In the genomic region with DNA sequence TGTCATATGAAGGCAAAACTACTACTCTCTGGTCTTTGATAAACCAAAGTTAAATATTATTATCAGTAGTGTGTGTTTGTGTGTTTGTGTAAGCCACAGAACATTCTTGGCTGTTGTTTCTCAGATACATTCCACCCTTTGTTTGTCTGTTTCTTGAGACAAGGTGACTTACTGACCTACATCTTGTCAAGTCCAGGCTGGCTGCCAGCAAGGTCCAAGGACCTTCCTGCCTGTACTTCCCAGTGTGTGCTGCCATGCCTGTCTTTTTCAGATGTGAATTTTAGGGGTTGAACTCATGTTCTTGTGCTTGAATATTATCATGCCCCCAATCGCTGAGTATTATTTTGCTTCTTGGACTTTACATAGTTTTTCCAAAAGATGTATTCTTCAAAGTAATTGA, we compare ENCODE assay signal across 23 mouse cellular contexts.
DNase-seq lines count a peak whose midpoint lies in the region; ATAC-seq and TF ChIP-seq lines count a peak whose summit lies in the region.
"Had no signal": no experiment of that assay in that cellular context is flagged by ENCODE, and none has a peak within 500 bp of the region (broad histone marks: within the 10 kb centered on the region; RNA-seq: fewer than 3 reads in every experiment).

No protein-coding gene starts in this region.

- H3K4me2 ChIP-seq in heart, embryonic 12.5 days, result no peak overlapping the region
- no peak overlapping the region for H3K4me2 ChIP-seq in kidney, embryonic 15.5 days
- H3K4me2 ChIP-seq in midbrain, postnatal 0 days (ENCODE audit: low read depth, low read length, poor library complexity, severe bottlenecking), result no peak overlapping the region
- H3K4me2 ChIP-seq: embryonic facial prominence, embryonic 13.5 days; forebrain, embryonic 12.5 days; forebrain, embryonic 15.5 days; hindbrain, embryonic 12.5 days had no signal

- no peak overlapping the region for H3K27ac ChIP-seq in heart, embryonic 12.5 days (ENCODE audit: poor library complexity, severe bottlenecking)
- no peak overlapping the region for H3K27ac ChIP-seq in kidney, adult 2 months (ENCODE audit: insufficient read depth, low read depth, low read length)
- H3K27ac ChIP-seq in kidney, embryonic 15.5 days, result no peak overlapping the region
- H3K27ac ChIP-seq in midbrain, postnatal 0 days (ENCODE audit: low read depth, low read length), result no peak overlapping the region
- H3K27ac ChIP-seq: embryonic facial prominence, embryonic 10.5 days; embryonic facial prominence, embryonic 13.5 days; forebrain, embryonic 12.5 days; forebrain, embryonic 15.5 days; heart, adult 2 months; heart, embryonic 10.5 days; hindbrain, embryonic 12.5 days had no signal

- no peak for TF ChIP-seq POLR2A in kidney, adult 2 months (IDR thresholded peaks at IDR 0.05; ENCODE audit: low read depth, low read length)

- ATAC-seq in heart, embryonic 12.5 days (ENCODE audit: insufficient number of reproducible peaks, low FRiP score), result no peak
- no peak for ATAC-seq in kidney, embryonic 15.5 days (replicated peaks; ENCODE audit: low FRiP score)
- ATAC-seq in midbrain, postnatal 0 days (ENCODE audit: low FRiP score), result no peak
- ATAC-seq: activated CD4-positive, CD25-positive, alpha-beta regulatory T cell, adult 4 months; forebrain, embryonic 15.5 days had no signal

- no peak overlapping the region for H3K4me3 ChIP-seq in heart, embryonic 12.5 days
- H3K4me3 ChIP-seq in kidney, adult 2 months (ENCODE audit: insufficient read depth, low read depth, low read length), result no peak overlapping the region
- H3K4me3 ChIP-seq in kidney, embryonic 15.5 days (replicated peaks), result no peak overlapping the region
- H3K4me3 ChIP-seq in midbrain, postnatal 0 days (ENCODE audit: low read depth, low read length), result no peak overlapping the region
- H3K4me3 ChIP-seq: embryonic facial prominence, embryonic 10.5 days; embryonic facial prominence, embryonic 13.5 days; erythroblast, embryonic 14.5 days; forebrain, embryonic 12.5 days; forebrain, embryonic 15.5 days; heart, adult 2 months; heart, embryonic 10.5 days; hindbrain, embryonic 12.5 days had no signal

- WGBS in heart, embryonic 12.5 days, result 86% methylated on average over 1 of the region's 1 CpGs
- 83% methylated on average over 1 of the region's 1 CpGs for WGBS in kidney, adult 2 months
- WGBS in kidney, embryonic 15.5 days, result 84% methylated on average over 1 of the region's 1 CpGs
- WGBS in midbrain, postnatal 0 days, result 98% methylated on average over 1 of the region's 1 CpGs

- peak; percentile 3 for DNase-seq in heart, adult 11 months
- peak; percentile 83 for DNase-seq in kidney, adult 2 months
- DNase-seq in ovary, postnatal 36 days (ENCODE audit: low spot score), result peak; percentile 6
- DNase-seq in ovary, adult 18-20 months (ENCODE audit: low spot score), result no peak
- DNase-seq in midbrain, postnatal 0 days (ENCODE audit: low spot score), result no peak
- DNase-seq: adrenal gland, adult 8-10 months; adrenal gland, postnatal 25 days; cerebellum, adult 11-12 months; cerebellum, adult 8-10 months; cerebellum, postnatal 36 days; embryo, embryonic 11 days; gastrocnemius, postnatal 25 days; heart, adult 2 months had no signal

- H3K36me3 ChIP-seq in heart, embryonic 12.5 days, result no peaks in the 10 kb centered on the region
- no peaks in the 10 kb centered on the region for H3K36me3 ChIP-seq in kidney, adult 2 months (ENCODE audit: control insufficient read depth, insufficient read depth, low read length)
- H3K36me3 ChIP-seq in kidney, embryonic 15.5 days, result no peaks in the 10 kb centered on the region
- no peaks in the 10 kb centered on the region for H3K36me3 ChIP-seq in midbrain, postnatal 0 days (ENCODE audit: insufficient read depth, low read length)
- H3K36me3 ChIP-seq: embryonic facial prominence, embryonic 10.5 days; embryonic facial prominence, embryonic 13.5 days; forebrain, embryonic 12.5 days; forebrain, embryonic 15.5 days; heart, embryonic 10.5 days; hindbrain, embryonic 12.5 days had no signal

- TF ChIP-seq CTCF in kidney, adult 2 months (conservative IDR thresholded peaks at IDR 0.05; ENCODE audit: insufficient read depth, insufficient read length, low read depth, low read length), result no peak
- no peak for TF ChIP-seq CTCF in midbrain, postnatal 0 days (IDR thresholded peaks at IDR 0.05)

- no peaks in the 10 kb centered on the region for H3K9me3 ChIP-seq in heart, embryonic 12.5 days (replicated peaks)
- H3K9me3 ChIP-seq in kidney, embryonic 15.5 days (replicated peaks), result no peaks in the 10 kb centered on the region
- no peaks in the 10 kb centered on the region for H3K9me3 ChIP-seq in midbrain, postnatal 0 days (ENCODE audit: low read length)
- H3K9me3 ChIP-seq: embryonic facial prominence, embryonic 10.5 days; embryonic facial prominence, embryonic 13.5 days; forebrain, embryonic 12.5 days; forebrain, embryonic 15.5 days; heart, embryonic 10.5 days; hindbrain, embryonic 12.5 days had no signal

- no peaks in the 10 kb centered on the region for H3K4me1 ChIP-seq in heart, embryonic 12.5 days (replicated peaks)
- peaks cover 2% of the 10 kb centered on the region; the same call in 1 of the 2 replicates for H3K4me1 ChIP-seq in kidney, adult 2 months (ENCODE audit: control insufficient read depth, insufficient read depth, low read length)
- no peaks in the 10 kb centered on the region for H3K4me1 ChIP-seq in kidney, embryonic 15.5 days
- no peaks in the 10 kb centered on the region for H3K4me1 ChIP-seq in midbrain, postnatal 0 days (ENCODE audit: insufficient read depth, low read length)
- H3K4me1 ChIP-seq: embryonic facial prominence, embryonic 10.5 days; embryonic facial prominence, embryonic 13.5 days; forebrain, embryonic 12.5 days; forebrain, embryonic 15.5 days; heart, embryonic 10.5 days; hindbrain, embryonic 12.5 days had no signal

- no peak overlapping the region for H3K9ac ChIP-seq in heart, embryonic 12.5 days
- no peak overlapping the region for H3K9ac ChIP-seq in kidney, embryonic 15.5 days
- H3K9ac ChIP-seq in midbrain, postnatal 0 days (replicated peaks; ENCODE audit: low read length, poor library complexity, severe bottlenecking), result no peak overlapping the region
- H3K9ac ChIP-seq: embryonic facial prominence, embryonic 13.5 days; forebrain, embryonic 12.5 days; forebrain, embryonic 15.5 days; hindbrain, embryonic 12.5 days had no signal

- H3K27me3 ChIP-seq in heart, embryonic 12.5 days (replicated peaks), result no peaks in the 10 kb centered on the region
- H3K27me3 ChIP-seq in kidney, adult 2 months (replicated peaks; ENCODE audit: control insufficient read depth, insufficient read depth, low read length), result no peaks in the 10 kb centered on the region
- no peaks in the 10 kb centered on the region for H3K27me3 ChIP-seq in kidney, embryonic 15.5 days
- H3K27me3 ChIP-seq in midbrain, postnatal 0 days (ENCODE audit: insufficient read depth, low read length), result no peaks in the 10 kb centered on the region
- H3K27me3 ChIP-seq: embryonic facial prominence, embryonic 13.5 days; forebrain, embryonic 12.5 days; forebrain, embryonic 15.5 days; hindbrain, embryonic 12.5 days had no signal

Comparison
In these comparisons a context has a peak if more than half of its experiments do, and no peak if none do; other contexts are left out.
1. DNase-seq: peak in heart, adult 11 months (single experiment), kidney, adult 2 months (single experiment) and ovary, postnatal 36 days (single experiment); none in ovary, adult 18-20 months (single experiment) and midbrain, postnatal 0 days (single experiment).